Comparison of ENCODE assay signal across 15 mouse cellular contexts in the genomic region with DNA sequence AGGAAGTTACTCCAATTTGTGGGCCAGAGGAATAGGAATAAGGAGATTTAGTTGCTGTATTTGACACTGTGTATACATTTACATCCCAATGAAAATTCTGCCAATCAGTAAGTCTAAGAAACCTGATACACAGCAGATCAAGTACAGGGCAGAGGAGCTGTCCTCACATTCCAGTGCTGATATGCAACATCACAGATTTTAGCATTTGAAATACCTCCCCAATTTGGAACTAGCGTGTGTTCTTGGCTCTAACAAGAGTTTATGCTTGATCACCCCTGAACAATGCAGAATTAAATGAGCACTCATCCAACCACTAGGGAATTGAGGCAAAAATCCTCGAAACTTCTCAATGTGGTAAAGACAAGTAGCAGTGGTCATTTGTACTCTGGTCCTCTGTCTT.
DNase-seq lines count a peak whose midpoint lies in the region; ATAC-seq lines count a peak whose summit lies in the region.
"Had no signal": no experiment of that assay in that cellular context is flagged by ENCODE, and none has a peak within 500 bp of the region (broad histone marks: within the 10 kb centered on the region; RNA-seq: fewer than 3 reads in every experiment).

No protein-coding gene starts in this region.

- no peak overlapping the region for H3K9ac ChIP-seq in hindbrain, embryonic 11.5 days (ENCODE audit: low read depth, low read length)
- H3K9ac ChIP-seq in hindbrain, embryonic 16.5 days (ENCODE audit: low read depth, low read length), result no peak overlapping the region
- H3K9ac ChIP-seq: embryonic facial prominence, embryonic 12.5 days had no signal

- 45% methylated on average over 2 of the region's 2 CpGs for WGBS in hindbrain, embryonic 11.5 days
- WGBS in hindbrain, embryonic 16.5 days, result 34% methylated on average over 2 of the region's 2 CpGs

- no peaks in the 10 kb centered on the region for H3K27me3 ChIP-seq in hindbrain, embryonic 11.5 days (ENCODE audit: control insufficient read depth, insufficient read depth, low read length)
- H3K27me3 ChIP-seq in hindbrain, embryonic 16.5 days (replicated peaks; ENCODE audit: control insufficient read depth, insufficient read depth, low read length), result no peaks in the 10 kb centered on the region
- H3K27me3 ChIP-seq: embryonic facial prominence, embryonic 12.5 days had no signal

- no peak overlapping the region for H3K4me2 ChIP-seq in hindbrain, embryonic 11.5 days (replicated peaks; ENCODE audit: low read depth, low read length)
- no peak overlapping the region for H3K4me2 ChIP-seq in hindbrain, embryonic 16.5 days (ENCODE audit: low read length)
- H3K4me2 ChIP-seq: embryonic facial prominence, embryonic 12.5 days had no signal

- no peak overlapping the region for H3K4me3 ChIP-seq in hindbrain, embryonic 11.5 days (ENCODE audit: low read depth, low read length)
- no peak overlapping the region for H3K4me3 ChIP-seq in hindbrain, embryonic 16.5 days (ENCODE audit: low read length)
- H3K4me3 ChIP-seq: embryonic facial prominence, embryonic 12.5 days had no signal

- H3K36me3 ChIP-seq in hindbrain, embryonic 11.5 days (ENCODE audit: control insufficient read depth, insufficient read depth, low read length), result no peaks in the 10 kb centered on the region
- H3K36me3 ChIP-seq in hindbrain, embryonic 16.5 days (ENCODE audit: control insufficient read depth, insufficient read depth, low read length), result no peaks in the 10 kb centered on the region
- H3K36me3 ChIP-seq: embryonic facial prominence, embryonic 12.5 days had no signal

- H3K27ac ChIP-seq in hindbrain, embryonic 11.5 days (ENCODE audit: low read depth, low read length), result no peak overlapping the region
- H3K27ac ChIP-seq in hindbrain, embryonic 16.5 days (ENCODE audit: low read depth, low read length), result no peak overlapping the region
- H3K27ac ChIP-seq: embryonic facial prominence, embryonic 12.5 days had no signal

- ATAC-seq in hindbrain, embryonic 11.5 days (ENCODE audit: low FRiP score), result no peak
- no peak for ATAC-seq in hindbrain, embryonic 16.5 days
- ATAC-seq: activated CD4-positive, CD25-positive, alpha-beta regulatory T cell, adult 4 months; CD4-positive, CD25-positive, alpha-beta regulatory T cell, adult 4 months; forebrain, embryonic 16.5 days; midbrain, embryonic 16.5 days had no signal

- H3K9me3 ChIP-seq in hindbrain, embryonic 11.5 days (ENCODE audit: control insufficient read depth, low read length), result no peaks in the 10 kb centered on the region
- no peaks in the 10 kb centered on the region for H3K9me3 ChIP-seq in hindbrain, embryonic 16.5 days (ENCODE audit: control insufficient read depth, low read length)
- H3K9me3 ChIP-seq: embryonic facial prominence, embryonic 12.5 days had no signal

- intact Hi-C loops in heart, postnatal 14 days (cut with DNase I), result loop anchor here (10.0 kb wide), 1 partner anchor 1824 kb away; no protein-coding TSS in a partner anchor

- DNase-seq in hindbrain, embryonic 11.5 days (ENCODE audit: low spot score), result peak; percentile 35
- peak; percentile 52 for DNase-seq in 3T3-L1 (ENCODE audit: low read depth, low spot score)
- DNase-seq in R1 (ENCODE audit: low read depth, low spot score), result peak; percentile 79
- DNase-seq in forelimb bud, embryonic 11.5 days (ENCODE audit: low read depth, low spot score), result peak; percentile 70
- no peak for DNase-seq in layer of hippocampus, adult 8-10 months (ENCODE audit: low spot score in 2 of 2)
- DNase-seq in heart, postnatal 14 days, result no peak
- DNase-seq in T-cell, adult 2 months (ENCODE audit: low spot score), result no peak
- DNase-seq: kidney, postnatal 25 days; thymus, postnatal 14 days had no signal

- H3K4me1 ChIP-seq in hindbrain, embryonic 11.5 days (replicated peaks; ENCODE audit: control insufficient read depth, insufficient read depth, low read length), result no peaks in the 10 kb centered on the region
- H3K4me1 ChIP-seq in hindbrain, embryonic 16.5 days (ENCODE audit: control insufficient read depth, insufficient read depth, low read depth, low read length), result no peaks in the 10 kb centered on the region

Comparison
In these comparisons a context has a peak if more than half of its experiments do, and no peak if none do; other contexts are left out.
1. DNase-seq: peak in hindbrain, embryonic 11.5 days (single experiment), 3T3-L1 (single experiment), R1 (single experiment) and forelimb bud, embryonic 11.5 days (single experiment); none in layer of hippocampus, adult 8-10 months (0 of 2), heart, postnatal 14 days (0 of 2) and T-cell, adult 2 months (single experiment).